Mouse (Mus musculus): Measurements from ENCODE around the gene Klhl3.

DNA sequence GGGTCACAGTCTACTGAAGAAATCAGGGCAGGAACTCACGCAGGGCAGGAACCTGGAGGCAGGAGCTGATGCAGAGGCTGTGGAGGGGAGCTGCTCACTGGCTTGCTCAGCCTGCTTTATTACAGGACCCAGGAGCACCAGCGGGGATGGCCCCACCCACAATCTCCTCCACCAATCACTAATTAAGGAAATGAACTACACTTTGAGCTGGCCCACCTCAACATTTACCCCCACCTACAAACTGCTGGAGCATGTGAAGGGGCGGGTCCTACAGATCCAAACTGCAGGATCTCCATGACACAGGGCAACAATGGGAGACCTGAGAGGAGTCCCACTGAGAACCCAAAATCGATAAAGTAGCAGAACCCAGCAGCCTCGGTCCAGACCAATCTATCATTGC lies 64.3 kb downstream of the Klhl3 start:
- TF ChIP-seq CTCF (IDR thresholded peaks at IDR 0.05; ENCODE audit: borderline replicate concordance, control insufficient read depth, extremely low read depth, insufficient read depth, low read length, poor library complexity), result no peak
- TF ChIP-seq POLR2A (IDR thresholded peaks at IDR 0.05; ENCODE audit: control insufficient read depth, extremely low read depth, insufficient read depth, low read length, poor library complexity), result no peak
